Mouse (Mus musculus) embryonic fibroblast, embryonic 13.5 days (primary cell): ENCODE results near the gene Tada3.

Experiments
- CTCF ChIP-seq: IDR thresholded peaks from 2 replicates; pipeline ENCODE4 v1.5.1; 2011; ENCODE audit warnings: mild to moderate bottlenecking, control low read depth, low read length, moderate library complexity, borderline replicate concordance; ENCODE audit not compliant: insufficient read depth
- POLR2A ChIP-seq: IDR thresholded peaks from 2 replicates; pipeline ENCODE4 v1.6.1; 2011; ENCODE audit warnings: low read depth, mild to moderate bottlenecking, control low read depth, low read length, moderate library complexity

- TF ChIP-seq POLR2A (no peak), CTCF (no peak)
Observed at GRCm38 (mm10) chr6:113393951-113394350, 16.3 kb upstream of the Tada3 start.
